Mouse (Mus musculus) megakaryocyte progenitor cell, adult 5-6 weeks (primary cell): Measurements from ENCODE around the gene Gm20708. TPM values are rescaled to one million over a fixed set of nuclear protein-coding genes. Genes with fewer than 3 reads are reported as not detected.

Experiments
- ATAC-seq: replicated peaks from 2 replicates; pipeline ENCODE4 v1.8.0; 2016; ENCODE audit warnings: mild to moderate bottlenecking, moderate TSS enrichment, inconsistent platforms; ENCODE audit not compliant: poor library complexity
- total RNA-seq, 2 experiments: library from RNA; stranded (forward) in 1 of 2; stranded (reverse) in 1 of 2; fragments of 157-497, 149-512 nt in 1 of 2; fragments of 200-1000 nt in 1 of 2; gene quantifications; 2 replicates each; pipeline versions ENCODE4 v1.2.3 to v1.2.4; 2015 to 2017

Gm20708 gene
- total RNA-seq, 2 experiments from 2014 or later = 0.92 to 2.5 TPM

GRCm38 (mm10) chr11:117888853-117889822 lies 79.7 kb downstream of the Gm20708 start:
- ATAC-seq = no peak

Other genes starting within 250 kb of the Gm20708 start
- gene Tnrc6c, start 155.4 kb upstream of the Gm20708 start, total RNA-seq (2015) = 18.8 and 22.1 TPM in 2 replicates
- gene Tnrc6c, start 155.4 kb upstream of the Gm20708 start, total RNA-seq (2017) = 17.8 and 19.8 TPM in 2 replicates
- 2.1 and 3.1 TPM in 2 replicates for gene Tmc8, start 27.6 kb upstream of the Gm20708 start, total RNA-seq (2015)
- 2.0 and 2.1 TPM in 2 replicates for gene Tmc8, start 27.6 kb upstream of the Gm20708 start, total RNA-seq (2017)
- gene Tmc6, start 27.5 kb upstream of the Gm20708 start, total RNA-seq (2015) = 34.0 and 50.6 TPM in 2 replicates
- gene Tmc6, start 27.5 kb upstream of the Gm20708 start, total RNA-seq (2017) = 8.6 and 13.1 TPM in 2 replicates
- 0.37 and 0.76 TPM in 2 replicates for gene 6030468B19Rik, start 12.0 kb upstream of the Gm20708 start, total RNA-seq (2015)
- not detected in 2 replicates for gene 6030468B19Rik, start 12.0 kb upstream of the Gm20708 start, total RNA-seq (2017)
- gene Syngr2, start within 50 bp of the Gm20708 start, total RNA-seq (2015) = 223 and 243 TPM in 2 replicates
- 154 and 164 TPM in 2 replicates for gene Syngr2, start within 50 bp of the Gm20708 start, total RNA-seq (2017)
- gene Afmid, start 16.3 kb downstream of the Gm20708 start, total RNA-seq (2015) = 0.85 and 1.5 TPM in 2 replicates
- gene Afmid, start 16.3 kb downstream of the Gm20708 start, total RNA-seq (2017) = 2.6 and 3.0 TPM in 2 replicates
- 186 and 198 TPM in 2 replicates for gene Tk1, start 16.4 kb downstream of the Gm20708 start, total RNA-seq (2015)
- gene Tk1, start 16.4 kb downstream of the Gm20708 start, total RNA-seq (2017) = 94.8 and 108 TPM in 2 replicates
- 179 and 200 TPM in 2 replicates for gene Birc5, start 39.6 kb downstream of the Gm20708 start, total RNA-seq (2015)
- gene Birc5, start 39.6 kb downstream of the Gm20708 start, total RNA-seq (2017) = 183 and 213 TPM in 2 replicates
- not detected in 2 replicates for gene Tmem235, start 51.1 kb downstream of the Gm20708 start, total RNA-seq (2015)
- not detected in 2 replicates for gene Tmem235, start 51.1 kb downstream of the Gm20708 start, total RNA-seq (2017)
- 2.9 and 4.1 TPM in 2 replicates for gene Tha1, start 63.8 kb downstream of the Gm20708 start, total RNA-seq (2015)
- 3.1 and 4.6 TPM in 2 replicates for gene Tha1, start 63.8 kb downstream of the Gm20708 start, total RNA-seq (2017)
- 0.76 and 0.96 TPM in 2 replicates for gene Socs3, start 160.4 kb downstream of the Gm20708 start, total RNA-seq (2015)
- 0.79 and 1.1 TPM in 2 replicates for gene Socs3, start 160.4 kb downstream of the Gm20708 start, total RNA-seq (2017)
- 13.0 and 14.7 TPM in 2 replicates for gene Pgs1, start 176.6 kb downstream of the Gm20708 start, total RNA-seq (2015)
- 15.6 and 18.7 TPM in 2 replicates for gene Pgs1, start 176.6 kb downstream of the Gm20708 start, total RNA-seq (2017)